Mouse (Mus musculus) erythroblast, embryonic 14.5 days (primary cell): ENCODE measurements around the gene Slc7a1.

Source experiments
- GATA1 ChIP-seq: IDR thresholded peaks from 2 replicates; pipeline ENCODE4 v1.6.1; 2012; ENCODE audit warnings: low read length, inconsistent platforms, mixed read lengths
- TAL1 ChIP-seq: IDR thresholded peaks from 3 replicates; pipeline ENCODE4 v1.6.1; 2012; ENCODE audit warnings: low read length, inconsistent platforms, mixed read lengths

GRCm38 (mm10) chr5:148419112-148419526 is 19.4 kb upstream of the Slc7a1 start:
- no peak for TF ChIP-seq GATA1
- no peak for TF ChIP-seq TAL1
